Mouse (Mus musculus): ENCODE data around the gene Dhx36. TPM values are rescaled to one million over a fixed set of nuclear protein-coding genes. Genes with fewer than 3 reads are reported as not detected.

Dhx36 gene
- total RNA-seq (2021): 10 to 100 TPM; 16.6 to 22.7 TPM
- long read RNA-seq, experiment 1, full-length matches to known transcripts: 21 of 24 reads
- long read RNA-seq, experiment 1, partial matches to known transcripts: 1 of 24 reads
- long read RNA-seq, experiment 1, other reads (novel, unspliced or antisense): 2 of 24 reads
- long read RNA-seq, experiment 2, full-length matches to known transcripts: 6 of 11 reads
- long read RNA-seq, experiment 2, partial matches to known transcripts: 1 of 11 reads
- long read RNA-seq, experiment 2, other reads (novel, unspliced or antisense): 4 of 11 reads

GRCm38 (mm10) chr3:62506488-62507205 is at the start of gene Dhx36:
Gene Dhx36, minus strand, starts transcription at chr3:62507004.
- DNase-seq: peak; percentile 97

GRCm38 (mm10) chr3:62527593-62527992 is 20.8 kb upstream of the Dhx36 start:
- no peak for DNase-seq

GRCm38 (mm10) chr3:62527160-62527559 is 20.4 kb upstream of the Dhx36 start:
- no peak for DNase-seq

GRCm38 (mm10) chr3:62507206-62507647 is 423 bp upstream of the Dhx36 start:
- DNase-seq: no peak

GRCm38 (mm10) chr3:62505166-62505900 is 1.5 kb downstream of the Dhx36 start:
- DNase-seq: no peak

- DNase-seq: no peak
Measured at GRCm38 (mm10) chr3:62499327-62499726, 7.5 kb downstream of the Dhx36 start.

- DNase-seq: no peak
Measured at GRCm38 (mm10) chr3:62492568-62492967, 14.2 kb downstream of the Dhx36 start.

- DNase-seq: no peak
Measured at GRCm38 (mm10) chr3:62484340-62484739, 22.5 kb downstream of the Dhx36 start.

DNA sequence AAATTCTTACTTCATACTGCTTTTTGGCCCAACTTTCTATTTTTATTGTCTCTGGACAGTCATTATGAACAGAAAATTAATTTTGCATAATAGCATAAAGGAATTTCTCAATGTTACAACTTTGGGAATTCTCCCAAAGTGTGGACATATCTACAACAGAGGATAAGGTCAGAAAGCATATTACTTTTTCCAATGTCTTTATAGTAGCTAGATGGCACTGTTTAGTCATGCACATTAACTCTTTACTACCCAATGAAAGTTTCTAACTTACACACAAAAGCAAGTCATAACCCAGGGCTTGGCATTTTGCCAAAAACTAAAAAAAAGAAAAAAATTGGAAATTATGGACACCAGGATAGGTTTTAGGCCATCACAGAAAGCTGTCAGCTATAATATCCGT is 36.6 kb downstream of the Dhx36 start:
- DNase-seq: no peak

DNA sequence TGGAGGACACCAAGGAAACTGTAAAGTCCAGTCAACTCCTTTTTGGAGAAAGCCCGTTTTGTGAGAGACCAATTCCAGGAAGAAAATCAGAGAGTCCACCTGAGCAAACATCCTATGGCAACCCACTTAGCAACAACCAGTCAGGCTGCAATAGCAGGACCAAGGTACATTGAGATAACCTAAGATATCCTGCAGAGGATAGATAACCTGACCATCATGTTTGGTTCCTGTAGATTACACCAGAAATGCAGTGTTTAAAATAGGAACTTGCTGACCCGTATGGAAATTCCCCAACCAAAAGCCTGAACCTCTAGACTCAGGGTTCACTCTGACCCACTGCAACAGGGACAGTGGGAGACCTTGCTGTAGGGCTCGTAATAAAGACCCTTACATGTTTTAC is 42.5 kb downstream of the Dhx36 start:
- DNase-seq: no peak

- DNase-seq: no peak
Measured at GRCm38 (mm10) chr3:62459483-62459882, 47.3 kb downstream of the Dhx36 start.

DNA sequence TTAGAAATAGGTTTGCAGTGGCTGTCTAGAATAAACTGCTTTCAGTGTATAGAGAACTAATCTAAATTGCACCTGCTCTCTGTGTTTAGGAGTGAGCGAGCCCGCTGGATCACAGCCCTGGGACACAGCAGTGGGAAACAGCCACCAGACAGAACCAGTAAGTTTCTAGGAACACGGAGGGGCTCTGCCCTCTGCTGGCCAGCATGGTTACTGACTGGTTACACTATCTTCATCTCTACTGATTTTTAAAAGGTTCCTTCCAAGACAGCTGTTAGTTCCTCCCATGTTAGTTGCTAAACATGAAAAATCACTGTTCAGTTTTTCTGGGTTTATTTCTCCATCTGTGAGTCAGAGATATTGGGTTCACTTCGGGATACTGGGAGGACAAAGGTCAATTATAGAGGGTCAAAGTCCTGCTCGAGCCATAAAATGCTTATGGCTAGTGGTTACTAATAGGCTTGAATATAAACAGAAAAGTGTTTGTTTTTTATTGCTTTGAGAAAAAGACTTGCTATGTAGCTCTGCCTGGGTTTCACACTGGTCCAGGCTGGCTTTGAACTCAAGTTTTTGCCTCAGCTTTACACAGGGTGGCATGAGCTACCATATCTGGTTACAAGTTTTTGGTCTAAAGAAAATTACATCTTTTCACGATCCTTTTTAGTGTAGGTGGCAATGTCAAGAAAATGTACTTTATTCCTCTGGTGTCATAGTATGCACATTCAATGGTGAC is 48.4 kb downstream of the Dhx36 start:
- DNase-seq: peak; percentile 74

GRCm38 (mm10) chr3:62455854-62456253 is 51.0 kb downstream of the Dhx36 start:
- DNase-seq: no peak

GRCm38 (mm10) chr3:62454096-62454495 is 52.7 kb downstream of the Dhx36 start:
- DNase-seq: no peak

GRCm38 (mm10) chr3:62452961-62453360 is 53.8 kb downstream of the Dhx36 start:
- DNase-seq: no peak

DNA sequence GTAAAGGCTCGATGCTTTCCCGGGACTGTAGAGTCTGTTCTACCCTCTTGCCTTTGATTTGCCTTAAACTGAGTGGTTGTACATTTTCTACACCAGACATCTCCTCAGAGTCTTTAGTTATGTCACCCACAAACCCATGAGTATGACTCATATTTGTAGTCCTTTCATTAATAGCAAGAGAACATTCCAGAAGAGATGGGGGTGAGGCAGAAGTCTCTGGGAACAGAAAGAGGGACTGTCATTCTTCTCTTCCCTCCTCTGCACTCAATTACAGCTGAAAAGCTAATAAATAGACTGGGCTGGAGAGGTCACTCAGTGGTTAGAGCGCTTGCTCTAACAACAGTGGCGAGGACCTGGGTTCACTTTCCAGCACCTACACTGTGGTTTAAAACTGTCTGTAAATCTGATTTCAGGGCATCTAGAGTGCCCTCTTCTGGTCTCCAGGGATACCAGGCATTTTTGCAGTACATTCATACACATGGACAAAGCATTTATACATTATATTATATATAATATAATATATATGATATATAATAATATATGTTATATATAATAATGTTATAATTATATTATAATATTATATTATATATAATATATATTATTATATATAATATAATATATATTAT is 56.8 kb downstream of the Dhx36 start:
- no peak for DNase-seq

GRCm38 (mm10) chr3:62447151-62447550 is 59.7 kb downstream of the Dhx36 start:
- DNase-seq: no peak

DNA sequence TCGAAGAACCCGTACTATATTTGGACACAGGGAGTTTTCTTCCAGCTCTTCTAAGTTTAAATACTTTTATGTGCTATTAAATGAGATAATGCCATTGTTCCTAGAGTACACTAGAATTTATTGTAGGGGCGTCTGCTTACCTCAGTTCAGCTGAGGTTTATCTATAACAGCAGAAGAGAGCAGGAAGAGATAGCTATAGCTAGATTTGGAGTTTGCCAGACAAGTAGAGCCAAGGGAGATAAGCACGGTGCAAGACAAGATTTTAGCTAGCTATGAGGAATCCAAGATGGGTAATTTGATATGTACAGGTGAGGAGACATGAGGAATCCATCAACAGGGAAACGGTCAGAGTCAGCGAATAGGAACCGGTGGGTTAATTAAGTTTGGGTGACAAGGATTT is 60.5 kb downstream of the Dhx36 start:
- no peak for DNase-seq

DNA sequence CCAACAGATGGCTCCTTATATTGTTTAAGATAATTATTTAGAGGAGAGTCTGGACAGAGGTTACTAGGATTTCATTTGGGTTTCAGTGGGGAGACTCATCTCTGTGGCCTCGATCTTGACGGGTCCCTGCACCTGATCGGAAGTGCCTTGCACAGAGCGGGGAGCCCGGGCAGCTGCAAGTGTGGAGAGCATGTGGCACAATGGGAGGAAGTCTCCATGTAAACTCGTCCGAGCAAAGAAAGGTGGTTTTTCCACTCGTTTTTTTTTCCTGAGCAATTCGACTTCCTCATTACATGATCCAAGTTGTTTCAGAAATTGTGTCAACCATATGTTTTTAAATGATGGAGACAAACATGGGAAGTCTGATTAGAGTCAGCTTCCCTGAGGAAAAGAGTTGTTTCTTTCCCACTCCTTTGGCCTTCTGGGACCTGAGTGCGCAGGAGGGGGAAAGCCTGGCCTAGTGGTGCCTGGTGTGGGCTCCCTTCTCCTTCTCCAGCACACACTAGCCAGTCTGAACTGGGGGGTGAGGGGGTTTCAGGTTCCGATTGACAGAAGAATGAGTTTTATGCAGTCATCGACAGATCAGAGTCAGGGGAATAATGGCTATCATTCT is 63.1 kb downstream of the Dhx36 start:
- DNase-seq: no peak

GRCm38 (mm10) chr3:62440431-62440969 is 66.3 kb downstream of the Dhx36 start:
- DNase-seq: no peak

DNA sequence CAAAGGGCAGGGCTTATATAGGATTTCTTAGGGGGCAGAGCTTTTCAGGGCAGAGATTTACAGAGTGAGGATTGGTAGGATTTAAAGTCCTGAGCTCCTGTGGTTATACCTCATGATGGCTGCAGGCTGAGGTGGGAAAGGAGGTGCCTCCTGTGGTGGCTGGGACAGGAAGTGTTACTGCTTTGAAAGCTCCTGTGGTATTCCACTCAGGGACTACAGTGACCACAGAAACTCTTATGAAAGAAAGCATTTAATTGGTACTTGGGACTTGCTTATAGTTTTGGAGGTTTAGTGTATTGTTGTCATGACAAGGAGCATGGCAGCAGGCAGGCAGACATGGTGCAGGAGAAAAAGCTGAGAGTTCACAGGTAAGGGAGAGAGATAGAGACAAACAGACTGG is 70.9 kb downstream of the Dhx36 start:
- DNase-seq: no peak
